ENCODE assay signal across 7 mouse cellular contexts in genomic region chrX:60403764-60404667, GRCm38 (mm10).
DNase-seq lines count a peak whose midpoint lies in the region; ATAC-seq and TF ChIP-seq lines count a peak whose summit lies in the region.

No protein-coding gene starts in this region.

- WGBS in limb, embryonic 10.5 days: 12% methylated on average over 91 of the region's 126 CpGs
- WGBS in midbrain, embryonic 12.5 days: 22% methylated on average over 67 of the region's 126 CpGs

- H3K9me3 ChIP-seq in limb, embryonic 10.5 days (replicated peaks): no peaks in the 10 kb centered on the region
- H3K9me3 ChIP-seq in midbrain, embryonic 12.5 days: no peaks in the 10 kb centered on the region

- peak; percentile 37 for ATAC-seq in inflammation-experienced regulatory T-cells, adult 6 months
- ATAC-seq in midbrain, embryonic 12.5 days (ENCODE audit: low FRiP score, low read depth): peak; percentile 81

- H3K4me3 ChIP-seq in cortical plate, adult 2 months (ENCODE audit: insufficient read depth, low read length): peak overlapping the region; percentile 36
- peak overlapping the region; percentile 68 for H3K4me3 ChIP-seq in limb, embryonic 10.5 days
- peak overlapping the region; percentile 68 for H3K4me3 ChIP-seq in midbrain, embryonic 12.5 days

- H3K36me3 ChIP-seq in limb, embryonic 10.5 days: no peaks in the 10 kb centered on the region
- H3K36me3 ChIP-seq in midbrain, embryonic 12.5 days: no peaks in the 10 kb centered on the region

- peaks cover 24% of the 10 kb centered on the region for H3K27me3 ChIP-seq in limb, embryonic 10.5 days (ENCODE audit: low read depth, poor library complexity, severe bottlenecking)
- no peaks in the 10 kb centered on the region for H3K27me3 ChIP-seq in midbrain, embryonic 12.5 days

- peak; percentile 86 for DNase-seq in adrenal gland, adult 2 months
- DNase-seq in gastrocnemius, postnatal 10 days: peak; percentile 66
- peak; percentile 71 for DNase-seq in limb, embryonic 10.5 days (ENCODE audit: low spot score)
- DNase-seq in spleen, adult 12 weeks (ENCODE audit: low spot score): peak; percentile 51

- peak overlapping the region; percentile 92 for H3K27ac ChIP-seq in cortical plate, adult 2 months (ENCODE audit: insufficient read depth, low read length)
- peak overlapping the region; percentile 97 for H3K27ac ChIP-seq in limb, embryonic 10.5 days
- H3K27ac ChIP-seq in midbrain, embryonic 12.5 days (replicated peaks): peak overlapping the region; percentile 93

- peak overlapping the region; percentile 85 for H3K9ac ChIP-seq in midbrain, embryonic 12.5 days (replicated peaks)

- no peak for TF ChIP-seq CTCF in cortical plate, adult 2 months (IDR thresholded peaks at IDR 0.05; ENCODE audit: extremely low read depth, insufficient read depth, low read length)

- H3K4me1 ChIP-seq in cortical plate, adult 2 months (ENCODE audit: control insufficient read depth, insufficient read depth, low read length): no peaks in the 10 kb centered on the region
- 0 out of 2 replicates have a peak, but pooled peaks cover 2% of the 10 kb centered on the region for H3K4me1 ChIP-seq in limb, embryonic 10.5 days
- peaks cover 6% of the 10 kb centered on the region; the same call in 1 of the 2 replicates for H3K4me1 ChIP-seq in midbrain, embryonic 12.5 days

- peak overlapping the region; percentile 61 for H3K4me2 ChIP-seq in midbrain, embryonic 12.5 days (replicated peaks)

- TF ChIP-seq POLR2A in cortical plate, adult 2 months (IDR thresholded peaks at IDR 0.05; ENCODE audit: extremely low read depth, insufficient read depth, low read length): no peak

Comparison
In these comparisons a context has a peak if more than half of its experiments do, and no peak if none do; other contexts are left out.
1. Peak in every context shown above with its lines: DNase-seq, ATAC-seq, H3K4me3 ChIP-seq and H3K27ac ChIP-seq.